Mouse (Mus musculus): ENCODE measurements around the gene Atp5s.

GRCm38 (mm10) chr12:69761603-69762002, 36.9 kb downstream of the Atp5s start:
- TF ChIP-seq EP300 (optimal IDR thresholded peaks at IDR 0.05) (no peak), CTCF (IDR thresholded peaks at IDR 0.05; ENCODE audit: low read depth) (no peak)
